Mouse (Mus musculus): ENCODE results near the gene Wwp2. TPM values are rescaled to one million over a fixed set of nuclear protein-coding genes. Genes with fewer than 3 reads are reported as not detected.

Wwp2 gene
- 34.6 and 35.2 TPM in 2 replicates for polyA plus RNA-seq (2014; fragmentation: Nextera tagmentation; extraction: Ambion mirVana)

DNA sequence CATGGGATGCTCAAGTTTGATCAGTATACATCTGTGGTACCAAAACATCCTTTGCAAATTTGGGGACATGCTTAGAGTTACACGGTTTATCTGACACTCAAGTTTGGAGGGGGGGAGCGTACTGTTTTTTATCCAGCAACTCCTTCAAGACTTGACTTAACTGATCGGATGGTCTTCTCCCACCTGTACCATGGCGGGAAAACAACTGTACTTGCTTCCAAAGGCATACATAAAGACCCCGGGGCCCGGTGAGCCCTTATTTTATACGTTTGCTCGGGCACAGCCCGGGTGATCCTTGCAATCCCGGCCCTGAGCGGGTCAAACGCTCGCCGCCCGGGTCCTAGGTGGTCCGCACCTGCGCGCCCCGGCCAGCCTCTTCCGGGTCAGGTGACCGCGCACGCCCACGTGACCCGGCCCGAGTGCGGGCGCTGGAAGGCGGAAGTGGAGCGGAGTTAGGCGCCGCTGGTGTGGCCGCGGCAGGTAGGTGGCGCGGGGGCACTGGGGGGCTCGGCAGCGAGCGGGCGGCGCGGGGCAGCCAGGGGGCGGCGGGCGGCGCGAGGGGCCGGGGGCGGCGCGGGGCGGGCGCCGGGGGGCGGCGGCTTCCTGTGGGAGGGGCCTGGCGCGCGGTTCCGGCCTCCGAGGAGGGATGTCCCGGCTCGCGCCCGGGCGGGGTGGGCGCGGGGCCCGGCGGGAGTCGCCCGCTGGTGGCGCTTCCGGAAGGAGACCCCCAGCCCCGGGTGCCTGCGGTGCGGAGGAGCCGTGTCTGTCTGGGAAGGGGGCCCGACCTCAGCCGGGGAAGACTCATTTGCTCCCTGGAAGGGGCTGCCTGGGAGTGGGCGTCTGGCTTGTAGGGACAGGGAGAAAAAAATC is at the start of gene Wwp2:
TSS of gene Wwp2 (plus strand) at position 404 of the 870 bp plus-strand sequence.
- peak within 1 kb of the TSS; percentile 81 for H3K9ac ChIP-seq (ENCODE audit: low read depth, low read length)

DNA sequence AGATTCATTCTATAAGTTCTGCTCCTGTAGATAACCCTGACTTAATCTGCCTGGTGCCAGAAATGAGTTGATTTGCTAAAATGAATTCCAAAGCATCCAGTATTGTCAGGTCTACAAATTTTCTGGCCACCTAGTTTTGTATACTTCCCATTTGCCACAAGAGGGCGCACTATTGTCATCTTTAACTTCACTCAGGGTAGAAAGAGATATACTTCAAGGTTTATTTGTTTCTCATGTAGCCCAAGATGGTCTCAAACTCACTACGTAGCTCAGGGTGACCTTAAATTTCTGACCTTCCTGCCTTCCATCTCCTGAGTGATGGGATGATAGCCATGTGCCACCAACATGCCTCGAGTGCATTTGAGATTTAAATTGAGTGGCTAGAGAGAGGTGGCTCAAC is 49.5 kb upstream of the Wwp2 start:
- 28% methylated on average over 3 of the region's 3 CpGs for WGBS (ENCODE audit: insufficient replicate concordance)
- no peaks in the 10 kb centered on the region for H3K36me3 ChIP-seq (ENCODE audit: control insufficient read depth, insufficient read depth, low read length)
- no peak overlapping the region for H3K27ac ChIP-seq (ENCODE audit: low read depth, low read length)
- H3K4me3 ChIP-seq (ENCODE audit: low read depth, low read length): no peak overlapping the region
- H3K4me2 ChIP-seq: no peak overlapping the region
- H3K9me3 ChIP-seq (replicated peaks; ENCODE audit: control insufficient read depth, low read length): no peaks in the 10 kb centered on the region
- no peak overlapping the region for H3K9ac ChIP-seq (ENCODE audit: low read depth, low read length)
- peaks cover 3% of the 10 kb centered on the region; the same call in 1 of the 2 replicates for H3K4me1 ChIP-seq (ENCODE audit: control insufficient read depth, insufficient read depth, low read length)
- no peaks in the 10 kb centered on the region for H3K27me3 ChIP-seq (ENCODE audit: control insufficient read depth, insufficient read depth, low read length)
- ATAC-seq (replicated peaks; ENCODE audit: insufficient number of reproducible peaks, low FRiP score, low TSS enrichment): no peak

More for the DNA sequence above, at the start of gene Wwp2:
- peak within 1 kb of the TSS; percentile 87 for H3K27ac ChIP-seq (ENCODE audit: low read depth, low read length)
- H3K4me3 ChIP-seq (ENCODE audit: low read depth, low read length): peak within 1 kb of the TSS; percentile 76
- ATAC-seq (replicated peaks; ENCODE audit: insufficient number of reproducible peaks, low FRiP score, low TSS enrichment): peak; percentile 84
- no peaks in the 10 kb centered on the region for H3K36me3 ChIP-seq (ENCODE audit: control insufficient read depth, insufficient read depth, low read length)
- H3K9me3 ChIP-seq (replicated peaks; ENCODE audit: control insufficient read depth, low read length): no peaks in the 10 kb centered on the region
- H3K27me3 ChIP-seq (ENCODE audit: control insufficient read depth, insufficient read depth, low read length): no peaks in the 10 kb centered on the region
- H3K4me2 ChIP-seq: peak within 1 kb of the TSS; percentile 77
- peaks cover 2% of the 10 kb centered on the region; the same call in 1 of the 2 replicates for H3K4me1 ChIP-seq (ENCODE audit: control insufficient read depth, insufficient read depth, low read length)
- WGBS (ENCODE audit: insufficient replicate concordance): under 1% methylated on average over 59 of the region's 81 CpGs

DNA sequence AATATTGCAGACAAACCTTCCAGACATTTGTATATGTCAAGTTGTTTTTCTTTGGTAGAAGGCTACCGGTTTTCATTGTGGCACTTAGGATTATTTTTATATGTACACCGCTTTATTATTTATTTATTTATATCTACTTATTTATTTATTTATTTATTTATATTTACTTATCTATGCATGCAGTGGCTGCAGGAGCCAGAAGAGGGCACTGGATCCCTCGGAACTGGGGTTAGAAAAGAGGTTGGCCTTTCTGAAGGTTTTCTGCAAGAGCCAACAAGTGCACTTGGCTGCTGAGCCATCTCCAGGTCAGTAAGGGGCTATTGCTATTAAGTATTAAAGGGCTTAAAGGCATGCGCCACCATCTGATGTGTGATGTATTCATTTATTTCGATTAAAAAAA is 48.3 kb upstream of the Wwp2 start:
- ATAC-seq (replicated peaks; ENCODE audit: insufficient number of reproducible peaks, low FRiP score, low TSS enrichment): no peak
- Histone ChIP-seq H3K9ac (ENCODE audit: low read depth, low read length) (no peak overlapping the region), H3K27me3 (ENCODE audit: control insufficient read depth, insufficient read depth, low read length) (no peaks in the 10 kb centered on the region), H3K4me3 (ENCODE audit: low read depth, low read length) (no peak overlapping the region), H3K4me2 (no peak overlapping the region), H3K36me3 (ENCODE audit: control insufficient read depth, insufficient read depth, low read length) (no peaks in the 10 kb centered on the region), H3K4me1 (ENCODE audit: control insufficient read depth, insufficient read depth, low read length) (peaks cover 3% of the 10 kb centered on the region; the same call in 1 of the 2 replicates), H3K27ac (ENCODE audit: low read depth, low read length) (no peak overlapping the region), H3K9me3 (replicated peaks; ENCODE audit: control insufficient read depth, low read length) (no peaks in the 10 kb centered on the region)
- 62% methylated on average over 5 of the region's 5 CpGs for WGBS (ENCODE audit: insufficient replicate concordance)

DNA sequence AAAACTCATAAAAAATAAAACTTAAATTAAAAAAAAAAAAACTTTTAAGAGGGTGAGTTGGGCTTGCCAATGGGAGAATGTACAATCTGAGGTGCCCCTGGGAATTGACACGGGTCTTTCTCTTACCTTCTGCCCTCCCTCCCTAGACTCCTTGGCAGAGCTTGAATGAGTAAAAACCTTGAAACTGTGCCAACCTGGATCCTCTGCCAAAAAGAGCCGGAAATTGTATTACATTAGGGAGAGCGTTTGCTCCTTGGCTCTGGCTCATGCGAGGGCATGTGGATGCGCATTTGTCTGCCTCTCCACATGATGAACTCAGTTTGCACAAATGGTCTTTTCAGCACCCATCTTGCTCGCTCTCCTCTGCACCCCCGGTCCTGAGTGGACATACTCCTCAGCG is 46.6 kb upstream of the Wwp2 start:
- no peaks in the 10 kb centered on the region for H3K27me3 ChIP-seq (ENCODE audit: control insufficient read depth, insufficient read depth, low read length)
- no peak for ATAC-seq (replicated peaks; ENCODE audit: insufficient number of reproducible peaks, low FRiP score, low TSS enrichment)
- 71% methylated on average over 8 of the region's 8 CpGs for WGBS (ENCODE audit: insufficient replicate concordance)
- H3K4me1 ChIP-seq (ENCODE audit: control insufficient read depth, insufficient read depth, low read length): peaks cover 3% of the 10 kb centered on the region; the same call in 1 of the 2 replicates
- H3K27ac ChIP-seq (ENCODE audit: low read depth, low read length): no peak overlapping the region
- H3K9me3 ChIP-seq (replicated peaks; ENCODE audit: control insufficient read depth, low read length): no peaks in the 10 kb centered on the region
- no peaks in the 10 kb centered on the region for H3K36me3 ChIP-seq (ENCODE audit: control insufficient read depth, insufficient read depth, low read length)
- no peak overlapping the region for H3K4me3 ChIP-seq (ENCODE audit: low read depth, low read length)
- H3K9ac ChIP-seq (ENCODE audit: low read depth, low read length): no peak overlapping the region
- no peak overlapping the region for H3K4me2 ChIP-seq

DNA sequence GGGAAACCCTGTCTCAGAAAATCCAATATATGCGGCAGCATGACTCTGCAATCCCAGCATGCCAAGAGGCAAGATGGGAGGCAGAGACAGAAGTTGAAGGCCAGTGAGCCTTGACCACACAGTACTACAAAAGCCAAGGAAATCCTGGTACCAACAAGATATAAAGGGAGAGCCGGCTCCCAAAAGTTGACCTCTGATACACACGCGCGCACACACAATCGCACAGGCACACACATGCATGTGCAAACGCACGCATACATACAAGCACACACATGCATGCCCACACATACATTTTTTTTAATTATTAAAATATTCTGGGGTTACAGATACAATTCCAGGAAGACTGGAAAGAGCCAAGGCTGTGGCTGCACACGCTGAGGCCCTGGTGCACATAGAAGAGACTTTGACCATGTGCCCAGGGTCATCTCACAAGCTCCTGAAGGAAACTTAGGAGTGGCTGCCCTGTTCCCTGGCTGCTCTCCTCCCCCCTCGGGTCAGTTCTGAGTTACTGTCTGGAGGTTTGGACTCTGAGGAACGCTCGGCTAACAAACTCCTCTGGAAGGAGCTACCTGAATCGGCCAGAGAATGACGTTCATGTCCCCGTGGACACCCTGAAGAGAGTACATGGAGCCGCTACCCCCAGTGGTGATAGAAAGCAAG is 45.6 kb upstream of the Wwp2 start:
- H3K4me3 ChIP-seq (ENCODE audit: low read depth, low read length): no peak overlapping the region
- no peaks in the 10 kb centered on the region for H3K27me3 ChIP-seq (ENCODE audit: control insufficient read depth, insufficient read depth, low read length)
- no peaks in the 10 kb centered on the region for H3K36me3 ChIP-seq (ENCODE audit: control insufficient read depth, insufficient read depth, low read length)
- no peak overlapping the region for H3K27ac ChIP-seq (ENCODE audit: low read depth, low read length)
- H3K9ac ChIP-seq (ENCODE audit: low read depth, low read length): no peak overlapping the region
- no peak overlapping the region for H3K4me2 ChIP-seq
- H3K9me3 ChIP-seq (replicated peaks; ENCODE audit: control insufficient read depth, low read length): no peaks in the 10 kb centered on the region
- H3K4me1 ChIP-seq (ENCODE audit: control insufficient read depth, insufficient read depth, low read length): peaks cover 3% of the 10 kb centered on the region; the same call in 1 of the 2 replicates
- ATAC-seq (replicated peaks; ENCODE audit: insufficient number of reproducible peaks, low FRiP score, low TSS enrichment): no peak
- WGBS (ENCODE audit: insufficient replicate concordance): 86% methylated on average over 16 of the region's 16 CpGs

DNA sequence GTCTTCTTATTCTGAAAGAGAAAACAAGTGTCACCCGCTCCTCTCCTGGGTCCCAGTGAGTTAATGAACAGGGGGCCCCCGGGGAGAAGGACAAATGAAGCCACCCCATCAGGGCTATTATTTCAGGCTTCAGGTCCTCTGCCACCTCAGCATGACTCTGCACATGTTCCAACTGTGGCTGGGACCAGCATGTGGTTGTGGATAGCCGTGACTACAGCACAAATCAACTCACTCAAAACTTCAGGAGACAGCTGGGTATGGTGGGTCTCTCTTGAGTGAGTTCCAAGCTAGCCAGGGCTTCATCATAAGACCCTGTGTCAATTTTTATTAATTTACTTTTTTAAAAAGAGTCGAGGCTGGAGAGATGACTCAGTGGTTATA is 45.0 kb upstream of the Wwp2 start:
- ATAC-seq (replicated peaks; ENCODE audit: insufficient number of reproducible peaks, low FRiP score, low TSS enrichment): no peak
- Histone ChIP-seq H3K9ac (ENCODE audit: low read depth, low read length) (no peak overlapping the region), H3K4me1 (ENCODE audit: control insufficient read depth, insufficient read depth, low read length) (peaks cover under 1% of the 10 kb centered on the region; the same call in 1 of the 2 replicates), H3K27me3 (ENCODE audit: control insufficient read depth, insufficient read depth, low read length) (no peaks in the 10 kb centered on the region), H3K4me2 (no peak overlapping the region), H3K4me3 (ENCODE audit: low read depth, low read length) (no peak overlapping the region), H3K27ac (ENCODE audit: low read depth, low read length) (no peak overlapping the region), H3K36me3 (ENCODE audit: control insufficient read depth, insufficient read depth, low read length) (no peaks in the 10 kb centered on the region), H3K9me3 (replicated peaks; ENCODE audit: control insufficient read depth, low read length) (no peaks in the 10 kb centered on the region)
- 65% methylated on average over 4 of the region's 4 CpGs for WGBS (ENCODE audit: insufficient replicate concordance)

DNA sequence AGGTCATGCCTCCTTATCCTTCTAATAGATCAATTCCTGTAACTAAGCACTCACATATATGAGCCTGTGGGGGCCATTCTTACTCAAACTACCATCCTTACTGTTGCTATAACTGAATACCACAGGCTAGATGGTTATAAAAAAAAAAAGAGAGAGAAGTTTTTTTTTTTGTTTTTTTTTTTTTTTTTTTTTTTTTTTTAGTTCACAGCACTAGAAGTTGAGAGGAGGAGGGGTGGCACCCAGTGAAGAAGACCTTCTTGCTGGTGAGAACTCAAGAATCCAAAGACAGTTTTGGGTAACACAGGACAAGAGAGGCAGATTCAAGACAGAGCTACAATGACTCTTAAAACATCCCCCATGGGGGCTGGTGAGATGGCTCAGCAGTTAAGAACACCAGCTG is 40.8 kb upstream of the Wwp2 start:
- no peaks in the 10 kb centered on the region for H3K4me1 ChIP-seq (ENCODE audit: control insufficient read depth, insufficient read depth, low read length)
- H3K4me3 ChIP-seq (ENCODE audit: low read depth, low read length): no peak overlapping the region
- no peaks in the 10 kb centered on the region for H3K36me3 ChIP-seq (ENCODE audit: control insufficient read depth, insufficient read depth, low read length)
- no peaks in the 10 kb centered on the region for H3K9me3 ChIP-seq (replicated peaks; ENCODE audit: control insufficient read depth, low read length)
- no peak overlapping the region for H3K27ac ChIP-seq (ENCODE audit: low read depth, low read length)
- no peaks in the 10 kb centered on the region for H3K27me3 ChIP-seq (ENCODE audit: control insufficient read depth, insufficient read depth, low read length)
- no peak for ATAC-seq (replicated peaks; ENCODE audit: insufficient number of reproducible peaks, low FRiP score, low TSS enrichment)
- H3K4me2 ChIP-seq: no peak overlapping the region
- H3K9ac ChIP-seq (ENCODE audit: low read depth, low read length): no peak overlapping the region

DNA sequence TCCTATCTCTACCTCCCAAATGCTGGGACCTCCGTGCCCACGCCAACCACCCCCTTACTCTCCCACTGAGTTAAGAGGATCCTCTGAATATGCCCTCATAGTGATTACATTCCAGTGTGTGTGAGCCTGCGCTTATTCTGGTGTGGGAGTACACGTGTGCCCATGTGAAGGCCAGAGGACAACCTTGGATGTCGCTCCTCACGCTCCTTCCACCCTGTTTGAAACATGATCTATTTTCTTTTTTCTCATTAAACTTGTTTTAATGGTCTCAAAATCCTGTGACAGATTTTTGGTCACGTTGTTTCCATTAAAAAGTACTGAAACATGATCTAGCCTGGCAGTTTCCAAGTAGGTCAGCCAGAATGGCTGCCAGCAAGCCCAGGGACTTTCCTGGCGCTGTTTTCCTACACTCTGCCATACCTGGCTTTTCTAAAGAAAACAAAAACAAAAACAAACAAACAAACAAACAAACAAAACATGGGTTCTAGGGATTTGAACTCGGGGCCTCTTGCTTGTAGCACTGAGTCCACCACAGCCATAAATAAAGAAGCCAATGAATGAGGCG is 40.0 kb upstream of the Wwp2 start:
- no peak overlapping the region for H3K4me3 ChIP-seq (ENCODE audit: low read depth, low read length)
- no peak for ATAC-seq (replicated peaks; ENCODE audit: insufficient number of reproducible peaks, low FRiP score, low TSS enrichment)
- no peaks in the 10 kb centered on the region for H3K9me3 ChIP-seq (replicated peaks; ENCODE audit: control insufficient read depth, low read length)
- H3K4me2 ChIP-seq: no peak overlapping the region
- H3K9ac ChIP-seq (ENCODE audit: low read depth, low read length): no peak overlapping the region
- no peak overlapping the region for H3K27ac ChIP-seq (ENCODE audit: low read depth, low read length)
- no peaks in the 10 kb centered on the region for H3K36me3 ChIP-seq (ENCODE audit: control insufficient read depth, insufficient read depth, low read length)
- H3K4me1 ChIP-seq (ENCODE audit: control insufficient read depth, insufficient read depth, low read length): no peaks in the 10 kb centered on the region
- 83% methylated on average over 10 of the region's 10 CpGs for WGBS (ENCODE audit: insufficient replicate concordance)
- no peaks in the 10 kb centered on the region for H3K27me3 ChIP-seq (ENCODE audit: control insufficient read depth, insufficient read depth, low read length)

Measured in heart, embryonic 11.5 days (tissue).